Mouse (Mus musculus) C2C12 (cell line): ENCODE measurements around the gene Git2.

Experiments
- CEBPB ChIP-seq: IDR thresholded peaks from one replicate; pipeline ENCODE4 v1.6.1; 2011; ENCODE audit warnings: low read depth, mild to moderate bottlenecking, control low read depth, moderate library complexity
- CTCF ChIP-seq: IDR thresholded peaks from one replicate; pipeline ENCODE4 v1.5.1; 2011; ENCODE audit not compliant: control insufficient read depth, insufficient read depth, insufficient read length
- FOSL1 ChIP-seq: IDR thresholded peaks from one replicate; pipeline ENCODE4 v1.8.0; 2011; ENCODE audit warnings: mild to moderate bottlenecking, low read length; ENCODE audit not compliant: poor library complexity, insufficient read depth, severe bottlenecking
- MAX ChIP-seq: IDR thresholded peaks from one replicate; pipeline ENCODE4 v1.6.1; 2011; ENCODE audit warnings: mild to moderate bottlenecking, control low read depth
- MYOD1 ChIP-seq: IDR thresholded peaks from one replicate; pipeline ENCODE4 v1.6.1; 2011; ENCODE audit warnings: low read depth; ENCODE audit not compliant: control insufficient read depth, insufficient read length
- MYOG ChIP-seq: IDR thresholded peaks from one replicate; pipeline ENCODE4 v1.6.1; 2011; ENCODE audit not compliant: control insufficient read depth, insufficient read length; ENCODE audit errors: extremely low read depth
- USF1 ChIP-seq: IDR thresholded peaks from one replicate; pipeline ENCODE4 v1.6.1; 2011; ENCODE audit warnings: low read depth, mild to moderate bottlenecking, control low read depth, moderate library complexity

DNA sequence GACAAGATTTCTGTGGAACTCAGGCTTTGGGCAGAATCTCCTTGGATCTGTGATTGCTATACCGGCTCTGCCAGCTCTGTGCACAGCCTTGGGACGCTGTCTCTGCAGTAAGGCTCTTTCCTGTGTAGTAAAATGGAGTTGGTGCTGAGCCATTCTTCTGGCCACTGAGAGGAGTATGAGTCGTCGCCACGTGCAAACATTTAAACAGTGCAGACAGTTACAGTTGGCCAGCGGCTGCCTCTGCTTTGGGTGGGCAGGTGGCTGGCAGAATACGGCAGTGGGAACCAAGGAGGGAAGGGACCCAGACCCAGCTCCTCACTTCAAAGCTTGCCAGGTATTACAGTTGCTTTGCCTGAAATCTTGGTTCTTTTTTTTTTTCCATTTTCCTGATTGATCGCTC, 21.9 kb upstream of the Git2 start:
- no peak for TF ChIP-seq CEBPB
- no peak for TF ChIP-seq CTCF
- TF ChIP-seq MYOD1: no peak
- TF ChIP-seq USF1: no peak
- no peak for TF ChIP-seq MYOG
- no peak for TF ChIP-seq MAX
- no peak for TF ChIP-seq FOSL1
